Mouse (Mus musculus) liver, embryonic 14.5 days (tissue): ENCODE data around the gene Slc27a1.

ENCODE experiments used
- CTCF ChIP-seq: IDR thresholded peaks from 2 replicates; pipeline ENCODE4 v1.5.1; 2016; ENCODE audit warnings: antibody characterized with exemption, low read depth, control low read depth
- EP300 ChIP-seq: IDR thresholded peaks from 2 replicates; pipeline ENCODE4 v1.6.1; 2016; ENCODE audit warnings: antibody characterized with exemption, low read depth

GRCm38 (mm10) chr8:71627265-71628099, 58.8 kb downstream of the Slc27a1 start:
- TF ChIP-seq EP300 (no peak), CTCF (peak; percentile 11; the same call in 1 of the 2 replicates)
